Mouse (Mus musculus) heart, embryonic 12.5 days (tissue): Measurements from ENCODE around the gene Tppp. TPM values are rescaled to one million over a fixed set of nuclear protein-coding genes. Genes with fewer than 3 reads are reported as not detected.

Source experiments
- ATAC-seq: fragments of 200-750 bp; cut with Nextera tagmentation; 2 replicates; pipeline ENCODE4 v1.8.0; 2017; ENCODE audit warnings: moderate TSS enrichment, moderate library complexity; ENCODE audit not compliant: insufficient number of reproducible peaks, low FRiP score
- H3K27ac ChIP-seq: fragments of 300-500 bp; sonication (generic); 2 replicates; pipeline ENCODE4 v1.5.1; 2016; ENCODE audit warnings: mild to moderate bottlenecking, moderate library complexity; ENCODE audit not compliant: poor library complexity, severe bottlenecking
- H3K27me3 ChIP-seq: fragments of 300-500 bp; sonication (generic); replicated peaks from 2 replicates; pipeline ENCODE4 v1.6.1; 2016; ENCODE audit warnings: mild to moderate bottlenecking, moderate library complexity
- H3K36me3 ChIP-seq: fragments of 300-500 bp; sonication (generic); 2 replicates; pipeline ENCODE4 v1.6.1; 2016; ENCODE audit warnings: mild to moderate bottlenecking, moderate library complexity
- H3K4me1 ChIP-seq: fragments of 300-500 bp; sonication (generic); replicated peaks from 2 replicates; pipeline ENCODE4 v1.6.1; 2016; ENCODE audit warnings: mild to moderate bottlenecking
- H3K4me2 ChIP-seq: fragments of 300-500 bp; sonication (generic); 2 replicates; pipeline ENCODE4 v1.6.1; 2016; ENCODE audit warnings: mild to moderate bottlenecking, moderate library complexity
- H3K4me3 ChIP-seq: fragments of 300-500 bp; sonication (generic); 2 replicates; pipeline ENCODE4 v1.5.1; 2016; ENCODE audit warnings: mild to moderate bottlenecking
- H3K9ac ChIP-seq: fragments of 300-500 bp; sonication (generic); 2 replicates; pipeline ENCODE4 v1.6.1; 2016; ENCODE audit warnings: mild to moderate bottlenecking, moderate library complexity
- H3K9me3 ChIP-seq: fragments of 300-500 bp; sonication (generic); replicated peaks from 2 replicates; pipeline ENCODE4 v1.6.1; 2016; ENCODE audit warnings: mild to moderate bottlenecking, moderate library complexity
- WGBS: fragments of 180-500 bp; shearing (Covaris S2); methylation state at CpG from one replicate; pipeline ENCODE4 v1.1.7; 2016; 5-methylcytosine and 5-hydroxymethylcytosine counted together
- polyA plus RNA-seq: library from polyadenylated mRNA; unstranded; fragments of >200 nt; fragmentation: Nextera tagmentation; extraction: Ambion mirVana; gene quantifications from 2 replicates; pipeline ENCODE4 v1.2.1, GENCODE M21; 2016

The Tppp gene
- polyA plus RNA-seq, 1 experiment from 2014 or later = 3.4 TPM

DNA sequence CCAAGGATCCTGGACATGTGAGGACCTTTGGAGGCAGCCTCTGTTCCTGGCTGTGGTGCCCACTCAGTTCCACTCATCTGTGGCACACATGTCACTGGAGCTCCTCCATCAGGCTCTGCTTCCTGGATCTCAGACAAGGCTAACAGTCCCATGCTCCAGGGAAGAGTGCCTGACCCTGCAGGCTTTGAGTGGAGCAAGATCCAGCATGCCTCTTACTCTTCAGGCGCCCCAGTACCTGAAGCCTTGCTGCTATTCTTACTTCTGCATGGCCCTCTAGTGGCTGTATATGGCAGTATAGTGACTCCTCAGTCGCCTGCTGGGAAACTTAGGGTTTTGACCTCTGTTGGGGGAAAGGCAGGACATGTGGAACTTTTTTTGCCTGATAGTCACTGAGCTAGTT is 17.0 kb downstream of the Tppp start:
- ATAC-seq = peak; percentile 51; the same call in 1 of the 2 replicates
- WGBS = 11% methylated on average over 2 of the region's 2 CpGs
- no peak overlapping the region for H3K9ac ChIP-seq

DNA sequence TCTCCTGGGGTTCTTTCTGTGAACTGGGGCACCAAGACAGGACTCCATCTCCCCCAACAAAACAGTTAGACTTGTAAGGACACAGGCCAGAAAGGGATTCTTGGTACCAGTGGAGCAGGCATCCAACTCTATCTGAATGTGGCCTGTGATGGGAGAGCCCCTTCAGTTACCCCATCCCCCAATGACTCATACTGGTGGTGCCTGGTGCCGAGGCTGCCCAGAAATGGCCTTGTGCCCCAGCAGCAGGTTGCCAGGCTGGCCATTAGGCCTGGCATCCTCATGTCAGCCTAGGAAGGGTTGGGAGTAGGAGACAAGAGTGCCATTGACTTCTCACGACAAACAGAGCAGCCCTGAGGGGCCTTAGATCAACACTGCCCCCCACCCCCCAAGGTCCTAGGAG is 18.9 kb downstream of the Tppp start:
- Histone ChIP-seq H3K9ac (no peak overlapping the region), H3K4me3 (no peak overlapping the region), H3K27ac (no peak overlapping the region), H3K9me3 (no peaks in the 10 kb centered on the region), H3K27me3 (no peaks in the 10 kb centered on the region), H3K4me1 (peaks cover 26% of the 10 kb centered on the region), H3K4me2 (no peak overlapping the region), H3K36me3 (0 out of 2 replicates have a peak, but pooled peaks cover 6% of the 10 kb centered on the region)
- WGBS = 62% methylated on average over 2 of the region's 2 CpGs
- ATAC-seq = no peak

More for the DNA sequence above, 17.0 kb downstream of the Tppp start:
- Histone ChIP-seq H3K4me1 (peaks cover 26% of the 10 kb centered on the region), H3K27ac (no peak overlapping the region), H3K9me3 (no peaks in the 10 kb centered on the region), H3K4me2 (no peak overlapping the region), H3K4me3 (no peak overlapping the region), H3K36me3 (0 out of 2 replicates have a peak, but pooled peaks cover under 1% of the 10 kb centered on the region), H3K27me3 (no peaks in the 10 kb centered on the region)

DNA sequence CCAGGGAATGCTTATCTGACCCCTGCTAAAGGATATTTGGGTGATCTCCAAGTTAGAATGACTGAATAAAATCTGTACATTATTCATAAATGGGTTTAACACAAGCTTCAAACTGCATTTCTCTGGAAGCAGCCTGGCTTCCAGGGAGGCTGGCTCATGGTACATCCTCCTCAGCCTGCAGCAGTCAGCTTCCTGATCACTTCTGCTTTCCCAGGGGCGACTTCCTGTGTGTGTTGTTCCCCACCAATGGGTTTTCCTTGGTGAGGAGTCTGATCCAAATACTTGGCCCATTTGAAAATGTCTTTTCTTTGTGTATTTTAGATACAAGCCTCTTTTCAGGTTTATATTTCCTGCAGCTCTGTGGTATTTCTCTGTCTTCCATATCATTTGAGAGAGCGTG is 19.8 kb downstream of the Tppp start:
- Histone ChIP-seq H3K9me3 (no peaks in the 10 kb centered on the region), H3K4me3 (no peak overlapping the region), H3K4me2 (no peak overlapping the region), H3K36me3 (0 out of 2 replicates have a peak, but pooled peaks cover 6% of the 10 kb centered on the region), H3K4me1 (peaks cover 26% of the 10 kb centered on the region), H3K27ac (no peak overlapping the region), H3K27me3 (no peaks in the 10 kb centered on the region), H3K9ac (no peak overlapping the region)
- 81% methylated on average over 2 of the region's 2 CpGs for WGBS
- no peak for ATAC-seq

DNA sequence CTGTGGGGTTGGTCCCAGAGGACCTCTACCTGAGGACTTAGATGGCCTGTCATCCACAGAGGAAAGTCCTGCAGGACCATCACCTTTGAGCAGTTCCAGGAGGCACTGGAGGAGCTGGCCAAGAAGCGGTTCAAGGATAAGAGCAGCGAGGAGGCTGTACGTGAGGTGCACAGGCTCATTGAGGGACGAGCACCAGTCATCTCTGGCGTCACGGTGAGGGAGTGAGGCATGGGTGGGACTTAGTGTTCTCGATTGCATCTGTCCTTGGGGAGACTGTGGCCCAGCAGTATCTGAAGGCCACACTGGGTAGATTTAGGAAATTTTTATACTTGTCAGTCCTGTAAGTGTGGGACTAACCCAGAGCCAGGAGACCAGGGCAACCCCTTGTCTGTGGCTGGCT is 21.5 kb downstream of the Tppp start:
- Histone ChIP-seq H3K36me3 (peaks cover 10% of the 10 kb centered on the region), H3K9me3 (no peaks in the 10 kb centered on the region), H3K4me3 (no peak overlapping the region), H3K27ac (no peak overlapping the region), H3K27me3 (no peaks in the 10 kb centered on the region), H3K4me1 (peaks cover 13% of the 10 kb centered on the region), H3K9ac (no peak overlapping the region), H3K4me2 (no peak overlapping the region)
- no peak for ATAC-seq
- 88% methylated on average over 7 of the region's 7 CpGs for WGBS

DNA sequence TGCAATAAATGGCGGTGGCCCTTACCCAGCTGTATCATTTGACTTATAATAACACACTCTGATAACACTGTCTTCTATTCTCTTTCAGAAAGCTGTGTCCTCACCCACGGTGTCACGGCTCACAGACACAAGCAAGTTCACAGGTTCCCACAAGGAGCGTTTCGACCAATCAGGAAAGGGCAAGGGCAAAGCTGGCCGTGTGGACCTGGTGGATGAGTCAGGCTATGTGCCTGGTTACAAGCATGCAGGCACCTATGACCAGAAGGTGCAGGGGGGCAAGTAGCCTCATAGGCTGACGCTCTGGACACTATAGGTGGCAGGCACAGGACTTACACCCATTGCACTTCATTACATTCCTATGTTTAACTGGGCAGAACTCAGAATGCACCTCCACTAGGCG is 21.9 kb downstream of the Tppp start:
- H3K27me3 ChIP-seq = no peaks in the 10 kb centered on the region
- no peak overlapping the region for H3K9ac ChIP-seq
- WGBS = 80% methylated on average over 8 of the region's 8 CpGs
- no peak overlapping the region for H3K4me2 ChIP-seq
- ATAC-seq = no peak
- H3K4me1 ChIP-seq = peaks cover 9% of the 10 kb centered on the region
- H3K27ac ChIP-seq = no peak overlapping the region
- no peak overlapping the region for H3K4me3 ChIP-seq
- H3K36me3 ChIP-seq = peaks cover 12% of the 10 kb centered on the region
- no peaks in the 10 kb centered on the region for H3K9me3 ChIP-seq

DNA sequence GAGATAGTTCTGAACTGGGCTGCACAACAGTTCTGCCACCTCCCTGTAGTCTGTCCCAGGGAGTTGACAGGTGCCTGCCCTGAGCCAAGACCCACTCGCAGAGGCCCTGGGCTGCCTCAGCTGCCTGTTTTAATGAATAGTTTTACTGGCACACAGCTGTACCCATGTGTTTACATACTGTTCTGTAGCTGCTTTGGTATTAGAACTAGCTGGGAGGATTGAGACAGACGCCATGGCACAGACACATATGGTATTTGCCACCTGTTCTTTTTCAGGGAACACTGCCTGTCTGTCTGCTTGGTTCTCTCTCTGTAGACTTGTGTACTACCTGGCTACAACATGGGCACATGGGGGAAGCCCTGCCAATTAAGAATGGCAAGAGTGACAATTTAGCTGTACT is 25.5 kb downstream of the Tppp start:
- WGBS = 70% methylated on average over 2 of the region's 2 CpGs
- Histone ChIP-seq H3K4me1 (no peaks in the 10 kb centered on the region), H3K36me3 (peaks cover 35% of the 10 kb centered on the region), H3K27ac (no peak overlapping the region), H3K9ac (no peak overlapping the region), H3K9me3 (no peaks in the 10 kb centered on the region), H3K4me3 (no peak overlapping the region), H3K4me2 (no peak overlapping the region), H3K27me3 (no peaks in the 10 kb centered on the region)
- no peak for ATAC-seq

DNA sequence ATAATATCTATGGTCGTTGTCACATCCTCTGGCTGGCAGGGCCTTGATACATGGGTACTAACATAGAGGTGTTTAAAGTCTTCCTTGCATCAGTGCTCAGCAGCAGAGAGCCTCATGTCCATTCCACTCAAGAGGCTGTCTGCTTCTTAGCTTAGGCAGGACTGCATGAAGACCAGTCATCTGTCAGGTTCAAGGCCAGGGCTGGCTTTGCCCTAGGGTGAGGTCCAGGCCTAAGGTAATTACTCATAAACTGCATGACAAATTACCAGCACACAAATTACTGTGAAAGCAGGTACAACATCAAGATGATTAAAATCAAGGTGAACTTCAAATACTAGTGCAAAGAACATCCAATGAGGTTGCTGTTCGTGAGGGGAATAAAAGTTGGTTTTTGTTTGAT is 26.6 kb downstream of the Tppp start:
- no peaks in the 10 kb centered on the region for H3K9me3 ChIP-seq
- H3K9ac ChIP-seq = no peak overlapping the region
- ATAC-seq = no peak
- H3K27ac ChIP-seq = no peak overlapping the region
- no peak overlapping the region for H3K4me3 ChIP-seq
- no peaks in the 10 kb centered on the region for H3K27me3 ChIP-seq
- peaks cover 45% of the 10 kb centered on the region for H3K36me3 ChIP-seq
- no peaks in the 10 kb centered on the region for H3K4me1 ChIP-seq
- 84% methylated on average over 2 of the region's 2 CpGs for WGBS
- H3K4me2 ChIP-seq = no peak overlapping the region

DNA sequence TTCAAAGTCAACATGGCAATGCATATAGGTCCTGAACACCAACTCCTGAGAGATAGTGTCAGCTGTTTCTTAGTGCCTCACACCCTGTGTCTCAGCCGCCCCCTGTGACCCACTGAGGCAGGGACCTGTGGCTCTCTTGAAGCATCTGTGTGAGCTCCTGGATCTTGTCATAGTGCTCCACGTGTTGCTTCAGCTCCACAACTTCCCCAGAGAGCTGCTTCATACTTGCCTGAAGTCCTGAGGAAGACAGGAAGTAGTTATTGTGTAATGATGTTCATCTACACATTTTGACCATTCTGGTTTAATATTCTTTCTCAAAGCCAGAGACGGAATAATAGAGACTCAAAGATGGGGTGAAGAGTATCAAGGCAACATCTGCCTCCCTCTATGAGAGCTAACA is 30.7 kb downstream of the Tppp start:
- Histone ChIP-seq H3K27me3 (no peaks in the 10 kb centered on the region), H3K27ac (no peak overlapping the region), H3K4me2 (no peak overlapping the region), H3K9me3 (no peaks in the 10 kb centered on the region), H3K9ac (no peak overlapping the region), H3K4me3 (no peak overlapping the region), H3K4me1 (no peaks in the 10 kb centered on the region), H3K36me3 (peaks cover 71% of the 10 kb centered on the region)
- WGBS = 90% methylated on average over 3 of the region's 3 CpGs
- no peak for ATAC-seq

DNA sequence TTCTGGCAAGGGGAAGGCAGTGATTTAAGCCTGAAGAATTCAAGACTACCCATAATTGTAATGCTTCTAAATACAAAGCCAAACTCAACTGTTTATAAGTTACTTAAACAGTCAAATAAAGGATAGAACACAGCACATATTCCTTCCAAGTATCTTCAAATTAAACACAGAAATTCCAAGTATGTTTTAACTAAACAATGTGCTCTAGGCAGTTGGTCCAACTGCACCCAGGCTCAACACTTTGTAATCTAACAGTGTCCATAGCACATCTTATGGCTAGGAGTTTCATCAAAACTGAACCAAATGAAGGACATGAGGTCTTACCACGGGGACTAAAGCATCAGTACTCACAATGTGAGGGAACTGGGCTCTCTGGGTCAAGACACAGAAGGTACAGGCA is 47.0 kb downstream of the Tppp start:
- no peak overlapping the region for H3K27ac ChIP-seq
- H3K4me3 ChIP-seq = no peak overlapping the region
- H3K9me3 ChIP-seq = no peaks in the 10 kb centered on the region
- ATAC-seq = no peak
- H3K27me3 ChIP-seq = no peaks in the 10 kb centered on the region
- 86% methylated on average over 1 of the region's 1 CpGs for WGBS
- H3K4me2 ChIP-seq = no peak overlapping the region
- no peak overlapping the region for H3K9ac ChIP-seq
- H3K4me1 ChIP-seq = no peaks in the 10 kb centered on the region
- peaks cover 46% of the 10 kb centered on the region for H3K36me3 ChIP-seq

DNA sequence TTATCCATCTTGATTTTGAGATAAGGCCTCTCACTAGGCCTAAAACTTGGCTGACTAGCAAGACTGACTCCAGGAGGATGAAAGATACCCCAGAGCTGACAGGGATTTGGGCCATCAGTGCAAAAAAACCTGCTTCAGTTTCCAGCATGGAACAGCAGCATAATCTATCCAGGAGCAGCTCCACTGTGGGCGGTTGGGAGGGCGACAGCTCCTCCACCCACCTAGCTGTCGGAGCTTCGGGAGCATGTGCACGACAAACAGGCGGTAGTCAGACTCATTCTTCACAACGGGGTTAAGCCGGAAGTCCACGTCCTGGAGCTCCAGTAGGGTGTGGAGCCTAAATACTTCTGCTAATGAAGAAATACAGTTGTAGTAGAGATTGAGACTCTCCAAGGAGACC is 48.9 kb downstream of the Tppp start:
- Histone ChIP-seq H3K4me1 (no peaks in the 10 kb centered on the region), H3K27ac (no peak overlapping the region), H3K9me3 (no peaks in the 10 kb centered on the region), H3K36me3 (peaks cover 33% of the 10 kb centered on the region), H3K4me3 (no peak overlapping the region), H3K9ac (no peak overlapping the region), H3K4me2 (no peak overlapping the region), H3K27me3 (no peaks in the 10 kb centered on the region)
- 93% methylated on average over 9 of the region's 9 CpGs for WGBS
- ATAC-seq = no peak

DNA sequence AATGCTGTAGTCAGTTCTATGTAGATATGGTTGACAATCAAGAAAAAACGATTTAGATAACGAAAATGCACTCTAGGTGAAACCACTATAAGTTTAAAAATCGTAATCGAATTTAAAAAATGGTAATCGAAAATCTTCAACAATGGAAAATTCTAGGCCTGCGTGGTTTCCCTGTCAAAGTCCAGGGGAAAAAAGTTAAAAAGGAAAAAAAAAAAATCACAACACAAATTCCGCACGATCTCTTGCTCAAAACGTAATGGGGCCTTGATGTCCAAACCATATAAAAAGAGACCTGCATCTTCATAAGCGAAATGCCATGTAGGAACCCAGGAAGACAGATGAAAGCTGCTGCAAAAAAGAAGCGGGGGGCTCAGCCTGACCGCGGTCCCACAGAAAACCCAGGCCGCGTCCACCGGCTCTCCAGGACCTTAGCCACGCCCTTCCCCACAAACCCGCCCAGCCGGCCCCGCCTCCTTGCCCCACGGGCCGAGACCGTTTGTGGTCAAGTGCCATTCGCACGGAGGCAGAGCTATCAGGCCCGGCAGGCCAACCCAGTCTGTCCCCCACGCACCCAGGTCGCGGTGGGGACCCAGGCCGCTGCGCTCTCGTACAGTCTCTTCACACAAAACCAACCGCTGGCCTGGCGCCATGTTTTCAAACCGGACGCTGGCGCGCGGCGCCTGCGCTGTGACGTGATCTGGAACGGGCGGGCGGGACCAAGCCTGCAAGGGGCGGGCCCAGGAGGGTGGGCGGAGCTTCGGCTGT is 52.6 kb downstream of the Tppp start, which contains the start of gene Cep72:
Cep72 (minus strand) TSS at position 687 of the 765 bp plus-strand sequence.
- Histone ChIP-seq H3K27ac (peak within 1 kb of the TSS; percentile 83), H3K27me3 (peaks cover 3% of the 10 kb centered on the region; the same call in 1 of the 2 replicates), H3K9me3 (no peaks in the 10 kb centered on the region), H3K4me3 (peak within 1 kb of the TSS; percentile 77), H3K4me2 (peak within 1 kb of the TSS; percentile 70), H3K9ac (peak within 1 kb of the TSS; percentile 84), H3K36me3 (peaks cover 17% of the 10 kb centered on the region), H3K4me1 (no peaks in the 10 kb centered on the region)
- 3% methylated on average over 48 of the region's 48 CpGs for WGBS
- ATAC-seq = peak; percentile 98
